Mouse (Mus musculus): ENCODE measurements around the gene Neu3. TPM values are rescaled to one million over a fixed set of nuclear protein-coding genes. Genes with fewer than 3 reads are reported as not detected.
"Not testable (repeated sequence)": the region's sequence is repeated elsewhere in the genome, so short reads cannot be mapped to it uniquely, and the experiment has no call there.

Neu3 gene
- polyA plus RNA-seq, 1 experiment from 2014 or later, result 2.3 TPM

- not testable (repeated sequence) for H3K9me3 ChIP-seq (replicated peaks); H3K9ac ChIP-seq; H3K27me3 ChIP-seq; H3K4me1 ChIP-seq; H3K27ac ChIP-seq; ATAC-seq (ENCODE audit: low FRiP score); H3K4me2 ChIP-seq (replicated peaks); H3K36me3 ChIP-seq; H3K4me3 ChIP-seq
- WGBS, result 78% methylated on average over 3 of the region's 3 CpGs
Observed at GRCm38 (mm10) chr7:99804033-99804432, 24.2 kb downstream of the Neu3 start.

GRCm38 (mm10) chr7:99803535-99803934, 24.7 kb downstream of the Neu3 start:
- Histone ChIP-seq H3K9ac (no peak overlapping the region), H3K4me3 (no peak overlapping the region), H3K4me1 (no peaks in the 10 kb centered on the region), H3K27ac (no peak overlapping the region), H3K4me2 (replicated peaks) (no peak overlapping the region), H3K36me3 (no peaks in the 10 kb centered on the region), H3K27me3 (no peaks in the 10 kb centered on the region), H3K9me3 (replicated peaks) (no peaks in the 10 kb centered on the region)
- no peak for ATAC-seq (ENCODE audit: low FRiP score)
- 73% methylated on average over 8 of the region's 8 CpGs for WGBS

- H3K27me3 ChIP-seq, result no peaks in the 10 kb centered on the region; the same call in 1 of the 2 replicates
- no peak overlapping the region for H3K4me2 ChIP-seq (replicated peaks)
- peaks cover 20% of the 10 kb centered on the region for H3K4me1 ChIP-seq
- H3K4me3 ChIP-seq, result no peak overlapping the region
- H3K27ac ChIP-seq, result no peak overlapping the region
- H3K9ac ChIP-seq, result no peak overlapping the region
- no peaks in the 10 kb centered on the region for H3K9me3 ChIP-seq (replicated peaks)
- no peaks in the 10 kb centered on the region for H3K36me3 ChIP-seq
- WGBS, result 79% methylated on average over 7 of the region's 7 CpGs
- no peak for ATAC-seq (ENCODE audit: low FRiP score)
Observed at GRCm38 (mm10) chr7:99799118-99799517, 29.1 kb downstream of the Neu3 start.

GRCm38 (mm10) chr7:99797911-99798647, 30.1 kb downstream of the Neu3 start:
- Histone ChIP-seq H3K4me1 (peaks cover 20% of the 10 kb centered on the region), H3K4me2 (replicated peaks) (no peak overlapping the region), H3K27me3 (no peaks in the 10 kb centered on the region; the same call in 1 of the 2 replicates), H3K36me3 (no peaks in the 10 kb centered on the region), H3K9me3 (replicated peaks) (no peaks in the 10 kb centered on the region), H3K4me3 (no peak overlapping the region), H3K27ac (no peak overlapping the region), H3K9ac (no peak overlapping the region)
- WGBS, result 39% methylated on average over 6 of the region's 6 CpGs
- no peak for ATAC-seq (ENCODE audit: low FRiP score)

- Histone ChIP-seq H3K27ac (no peak overlapping the region), H3K9me3 (replicated peaks) (no peaks in the 10 kb centered on the region), H3K4me2 (replicated peaks) (no peak overlapping the region), H3K4me1 (peaks cover 20% of the 10 kb centered on the region), H3K4me3 (no peak overlapping the region), H3K27me3 (no peaks in the 10 kb centered on the region; the same call in 1 of the 2 replicates), H3K36me3 (no peaks in the 10 kb centered on the region), H3K9ac (no peak overlapping the region)
- 73% methylated on average over 3 of the region's 3 CpGs for WGBS
- ATAC-seq (ENCODE audit: low FRiP score), result no peak
Observed at GRCm38 (mm10) chr7:99797261-99797660, 31.0 kb downstream of the Neu3 start.

- H3K4me3 ChIP-seq, result no peak overlapping the region
- H3K36me3 ChIP-seq, result no peaks in the 10 kb centered on the region
- H3K9me3 ChIP-seq (replicated peaks), result no peaks in the 10 kb centered on the region
- no peak for ATAC-seq (ENCODE audit: low FRiP score)
- WGBS, result 52% methylated on average over 3 of the region's 3 CpGs
- peaks cover 20% of the 10 kb centered on the region for H3K4me1 ChIP-seq
- H3K4me2 ChIP-seq (replicated peaks), result no peak overlapping the region
- H3K27ac ChIP-seq, result peak overlapping the region; percentile 66
- no peaks in the 10 kb centered on the region; the same call in 1 of the 2 replicates for H3K27me3 ChIP-seq
- no peak overlapping the region for H3K9ac ChIP-seq
Observed at GRCm38 (mm10) chr7:99796471-99796870, 31.7 kb downstream of the Neu3 start.

- Histone ChIP-seq H3K9ac (no peak overlapping the region), H3K27ac (peak overlapping the region; percentile 66), H3K36me3 (no peaks in the 10 kb centered on the region)
Observed at GRCm38 (mm10) chr7:99795192-99795981, 32.8 kb downstream of the Neu3 start.

GRCm38 (mm10) chr7:99794096-99794495, 34.1 kb downstream of the Neu3 start:
- Histone ChIP-seq H3K27ac (no peak overlapping the region), H3K4me3 (no peak overlapping the region), H3K9me3 (replicated peaks) (no peaks in the 10 kb centered on the region), H3K4me1 (peaks cover 23% of the 10 kb centered on the region), H3K36me3 (no peaks in the 10 kb centered on the region), H3K4me2 (replicated peaks) (no peak overlapping the region), H3K27me3 (no peaks in the 10 kb centered on the region; the same call in 1 of the 2 replicates), H3K9ac (no peak overlapping the region)
- ATAC-seq (ENCODE audit: low FRiP score), result no peak
- WGBS, result 52% methylated on average over 2 of the region's 2 CpGs

More at GRCm38 (mm10) chr7:99795192-99795981, 32.8 kb downstream of the Neu3 start:
- Histone ChIP-seq H3K4me2 (replicated peaks) (peak overlapping the region; percentile 45), H3K27me3 (no peaks in the 10 kb centered on the region; the same call in 1 of the 2 replicates), H3K4me3 (peak overlapping the region; percentile 12; the same call in 1 of the 2 replicates), H3K9me3 (replicated peaks) (no peaks in the 10 kb centered on the region), H3K4me1 (peaks cover 23% of the 10 kb centered on the region)
- 12% methylated on average over 17 of the region's 17 CpGs for WGBS
- peak; percentile 78 for ATAC-seq (ENCODE audit: low FRiP score)

GRCm38 (mm10) chr7:99790816-99791215, 37.4 kb downstream of the Neu3 start:
- H3K4me1 ChIP-seq, result peaks cover 32% of the 10 kb centered on the region
- no peak overlapping the region for H3K4me2 ChIP-seq (replicated peaks)
- no peak overlapping the region for H3K4me3 ChIP-seq
- no peak overlapping the region for H3K9ac ChIP-seq
- 55% methylated on average over 10 of the region's 10 CpGs for WGBS
- no peaks in the 10 kb centered on the region for H3K9me3 ChIP-seq (replicated peaks)
- peak; percentile 57 for ATAC-seq (ENCODE audit: low FRiP score)
- H3K36me3 ChIP-seq, result no peaks in the 10 kb centered on the region
- no peaks in the 10 kb centered on the region; the same call in 1 of the 2 replicates for H3K27me3 ChIP-seq
- peak overlapping the region; percentile 70 for H3K27ac ChIP-seq

- no peak overlapping the region for H3K4me3 ChIP-seq
- no peaks in the 10 kb centered on the region for H3K36me3 ChIP-seq
- no peak overlapping the region for H3K4me2 ChIP-seq (replicated peaks)
- WGBS, result 42% methylated on average over 5 of the region's 5 CpGs
- H3K9ac ChIP-seq, result no peak overlapping the region
- no peaks in the 10 kb centered on the region for H3K27me3 ChIP-seq
- H3K4me1 ChIP-seq, result peaks cover 21% of the 10 kb centered on the region
- no peaks in the 10 kb centered on the region for H3K9me3 ChIP-seq (replicated peaks)
- peak overlapping the region; percentile 55; the same call in 1 of the 2 replicates for H3K27ac ChIP-seq
- no peak for ATAC-seq (ENCODE audit: low FRiP score)
Observed at GRCm38 (mm10) chr7:99788563-99788962, 39.7 kb downstream of the Neu3 start.

- H3K4me1 ChIP-seq, result peaks cover 21% of the 10 kb centered on the region
- 39% methylated on average over 2 of the region's 2 CpGs for WGBS
- no peak overlapping the region; the same call in 1 of the 2 replicates for H3K27ac ChIP-seq
- ATAC-seq (ENCODE audit: low FRiP score), result no peak
- no peak overlapping the region for H3K9ac ChIP-seq
- H3K4me2 ChIP-seq (replicated peaks), result no peak overlapping the region
- H3K27me3 ChIP-seq, result no peaks in the 10 kb centered on the region
- H3K9me3 ChIP-seq (replicated peaks), result no peaks in the 10 kb centered on the region
- H3K4me3 ChIP-seq, result no peak overlapping the region
- no peaks in the 10 kb centered on the region for H3K36me3 ChIP-seq
Observed at GRCm38 (mm10) chr7:99787935-99788334, 40.3 kb downstream of the Neu3 start.

GRCm38 (mm10) chr7:99786774-99787173, 41.4 kb downstream of the Neu3 start:
- H3K9me3 ChIP-seq (replicated peaks), result no peaks in the 10 kb centered on the region
- H3K27ac ChIP-seq, result no peak overlapping the region
- 0 out of 2 replicates have a peak, but pooled peaks have one; percentile 9 for ATAC-seq (ENCODE audit: low FRiP score)
- 80% methylated on average over 3 of the region's 3 CpGs for WGBS
- no peak overlapping the region for H3K4me2 ChIP-seq (replicated peaks)
- no peak overlapping the region for H3K9ac ChIP-seq
- H3K4me3 ChIP-seq, result no peak overlapping the region
- H3K27me3 ChIP-seq, result no peaks in the 10 kb centered on the region
- peaks cover 21% of the 10 kb centered on the region for H3K4me1 ChIP-seq
- no peaks in the 10 kb centered on the region for H3K36me3 ChIP-seq

All from hindbrain, embryonic 12.5 days (tissue).